Mouse (Mus musculus): ENCODE results near the gene Heg1. TPM values are rescaled to one million over a fixed set of nuclear protein-coding genes. Genes with fewer than 3 reads are reported as not detected.

The Heg1 gene
- total and polyA plus RNA-seq, 3 experiments, result 40.8 to 77.1 (median 67.2) TPM

GRCm38 (mm10) chr16:33660125-33660524 lies 24.0 kb upstream of the Heg1 start:
- Histone ChIP-seq H3K27ac (ENCODE audit: insufficient read depth, low read depth) (no peak overlapping the region), H3K36me3 (replicated peaks in 1 of 2; ENCODE audit: control insufficient read depth in 1 of 2, insufficient read depth in 1 of 2, low read length in 1 of 2) (peaks cover 26 to 65% of the 10 kb centered on the region in 2 experiments), H3K4me1 (ENCODE audit: control insufficient read depth in 1 of 2, insufficient read depth in 2 of 2) (peaks cover 9 to 17% of the 10 kb centered on the region in 2 experiments), H3K4me3 (replicated peaks in 1 of 3; ENCODE audit: low read depth in 2 of 3, low read length in 2 of 3, poor library complexity in 1 of 3) (no peak overlapping the region), H3K79me2 (replicated peaks; ENCODE audit: control insufficient read depth, extremely low read depth, insufficient read depth, poor library complexity, severe bottlenecking) (no peaks in the 10 kb centered on the region), H3K9ac (ENCODE audit: insufficient read depth, low read depth) (no peak overlapping the region), H3K27me3 (replicated peaks) (no peaks in the 10 kb centered on the region), H3K4me2 (ENCODE audit: insufficient read depth, low read depth, poor library complexity, severe bottlenecking) (no peak overlapping the region), H3K9me3 (replicated peaks; ENCODE audit: low read length) (peaks cover 4% of the 10 kb centered on the region)
- no peak for TF ChIP-seq PAX5 (IDR thresholded peaks at IDR 0.05; ENCODE audit: low read length)
- TF ChIP-seq POLR2A (IDR thresholded peaks at IDR 0.05; ENCODE audit: low read depth, low read length), result no peak
- TF ChIP-seq EP300 (IDR thresholded peaks at IDR 0.05; ENCODE audit: low read length), result no peak
- TF ChIP-seq POLR2AphosphoS2 (IDR thresholded peaks at IDR 0.05; ENCODE audit: low read depth, low read length), result no peak
- no peak for TF ChIP-seq CHD2 (IDR thresholded peaks at IDR 0.05; ENCODE audit: low read length)
- no peak for TF ChIP-seq JUN (IDR thresholded peaks at IDR 0.05; ENCODE audit: insufficient read depth, low read depth, low read length)
- TF ChIP-seq MAFK (IDR thresholded peaks at IDR 0.05; ENCODE audit: insufficient replicate concordance, low read length), result no peak
- no peak for TF ChIP-seq MEF2A (IDR thresholded peaks at IDR 0.05; ENCODE audit: borderline replicate concordance, low read depth, low read length)
- in situ Hi-C loops (cut with MboI; ENCODE audit: low pct_ligation_motif_present, low pct_unique_long_range_greater_than_20kb, low sequenced_read_pairs) (no loop called here), dilution Hi-C loops (cut with MboI; ENCODE audit: extremely low pct_ligation_motif_present, extremely low pct_unique_long_range_greater_than_20kb, low sequenced_read_pairs) (no loop called here)
- no peak for DNase-seq (ENCODE audit: extremely low read depth)

- no peak for DNase-seq (ENCODE audit: extremely low read depth)
- Histone ChIP-seq H3K9ac (ENCODE audit: insufficient read depth, low read depth) (no peak overlapping the region), H3K36me3 (replicated peaks in 1 of 2; ENCODE audit: control insufficient read depth in 1 of 2, insufficient read depth in 1 of 2, low read length in 1 of 2) (peaks cover 25 to 64% of the 10 kb centered on the region in 2 experiments), H3K4me2 (ENCODE audit: insufficient read depth, low read depth, poor library complexity, severe bottlenecking) (no peak overlapping the region), H3K27me3 (replicated peaks) (no peaks in the 10 kb centered on the region), H3K4me3 (replicated peaks in 1 of 3; ENCODE audit: low read depth in 2 of 3, low read length in 2 of 3, poor library complexity in 1 of 3) (no peak overlapping the region), H3K9me3 (replicated peaks; ENCODE audit: low read length) (peaks cover 4% of the 10 kb centered on the region), H3K4me1 (ENCODE audit: control insufficient read depth in 1 of 2, insufficient read depth in 2 of 2) (peaks cover 11 to 17% of the 10 kb centered on the region in 2 experiments), H3K79me2 (replicated peaks; ENCODE audit: control insufficient read depth, extremely low read depth, insufficient read depth, poor library complexity, severe bottlenecking) (no peaks in the 10 kb centered on the region), H3K27ac (ENCODE audit: insufficient read depth, low read depth) (no peak overlapping the region)
- dilution Hi-C loops (cut with MboI; ENCODE audit: extremely low pct_ligation_motif_present, extremely low pct_unique_long_range_greater_than_20kb, low sequenced_read_pairs), result no loop called here
- in situ Hi-C loops (cut with MboI; ENCODE audit: low pct_ligation_motif_present, low pct_unique_long_range_greater_than_20kb, low sequenced_read_pairs), result no loop called here
- TF ChIP-seq MEF2A (IDR thresholded peaks at IDR 0.05; ENCODE audit: borderline replicate concordance, low read depth, low read length) (no peak), UBTF (IDR thresholded peaks at IDR 0.05; ENCODE audit: low read depth, low read length) (no peak), CHD1 (IDR thresholded peaks at IDR 0.05; ENCODE audit: low read depth, low read length) (no peak), ETS1 (conservative IDR thresholded peaks at IDR 0.05; ENCODE audit: low read depth, low read length) (no peak), USF2 (conservative IDR thresholded peaks at IDR 0.05; ENCODE audit: low read depth, low read length) (no peak), JUN (IDR thresholded peaks at IDR 0.05; ENCODE audit: insufficient read depth, low read depth, low read length) (no peak)
Observed at GRCm38 (mm10) chr16:33662841-33663240, 21.3 kb upstream of the Heg1 start.

- H3K79me2 ChIP-seq (replicated peaks; ENCODE audit: control insufficient read depth, extremely low read depth, insufficient read depth, poor library complexity, severe bottlenecking), result no peaks in the 10 kb centered on the region
- H3K27me3 ChIP-seq (replicated peaks), result no peaks in the 10 kb centered on the region
- TF ChIP-seq POLR2AphosphoS2 (IDR thresholded peaks at IDR 0.05; ENCODE audit: low read depth, low read length), result no peak
- TF ChIP-seq ZC3H11A (IDR thresholded peaks at IDR 0.05; ENCODE audit: low read depth, low read length), result no peak
- no peak for TF ChIP-seq JUN (IDR thresholded peaks at IDR 0.05; ENCODE audit: insufficient read depth, low read depth, low read length)
- no peak for TF ChIP-seq UBTF (IDR thresholded peaks at IDR 0.05; ENCODE audit: low read depth, low read length)
- no peak for TF ChIP-seq MAX (IDR thresholded peaks at IDR 0.05; ENCODE audit: low read length)
- no peak for TF ChIP-seq USF2 (conservative IDR thresholded peaks at IDR 0.05; ENCODE audit: low read depth, low read length)
- TF ChIP-seq BHLHE40 (IDR thresholded peaks at IDR 0.05; ENCODE audit: low read depth, low read length), result no peak
- TF ChIP-seq SIN3A (IDR thresholded peaks at IDR 0.05; ENCODE audit: low read length), result no peak
- no peak for TF ChIP-seq ZNF384 (IDR thresholded peaks at IDR 0.05; ENCODE audit: low read depth, low read length)
- TF ChIP-seq NELFE (IDR thresholded peaks at IDR 0.05; ENCODE audit: low read depth, low read length), result no peak
- TF ChIP-seq ZMIZ1 (IDR thresholded peaks at IDR 0.05; ENCODE audit: low read depth, low read length), result no peak
- TF ChIP-seq EP300 (IDR thresholded peaks at IDR 0.05; ENCODE audit: low read length), result no peak
- TF ChIP-seq SMC3 (IDR thresholded peaks at IDR 0.05; ENCODE audit: low read depth, low read length), result no peak
- no peak for TF ChIP-seq CHD1 (IDR thresholded peaks at IDR 0.05; ENCODE audit: low read depth, low read length)
- no peak for TF ChIP-seq RCOR1 (conservative IDR thresholded peaks at IDR 0.05; ENCODE audit: low read depth, low read length)
- TF ChIP-seq ETS1 (conservative IDR thresholded peaks at IDR 0.05; ENCODE audit: low read depth, low read length), result no peak
- no peak overlapping the region for H3K4me3 ChIP-seq (replicated peaks in 1 of 3; ENCODE audit: low read depth in 2 of 3, low read length in 2 of 3, poor library complexity in 1 of 3)
- peaks cover 18 to 42% of the 10 kb centered on the region in 2 experiments for H3K36me3 ChIP-seq (replicated peaks in 1 of 2; ENCODE audit: control insufficient read depth in 1 of 2, insufficient read depth in 1 of 2, low read length in 1 of 2)
- no peak overlapping the region for H3K9ac ChIP-seq (ENCODE audit: insufficient read depth, low read depth)
- peaks cover 0 to 2% of the 10 kb centered on the region in 2 experiments; a peak in 1 of 4 replicates for H3K4me1 ChIP-seq (ENCODE audit: control insufficient read depth in 1 of 2, insufficient read depth in 2 of 2)
- in situ Hi-C loops (cut with MboI; ENCODE audit: low pct_ligation_motif_present, low pct_unique_long_range_greater_than_20kb, low sequenced_read_pairs), result no loop called here
- H3K9me3 ChIP-seq (replicated peaks; ENCODE audit: low read length), result peaks cover 4% of the 10 kb centered on the region
- dilution Hi-C loops (cut with MboI; ENCODE audit: extremely low pct_ligation_motif_present, extremely low pct_unique_long_range_greater_than_20kb, low sequenced_read_pairs), result no loop called here
- no peak overlapping the region for H3K4me2 ChIP-seq (ENCODE audit: insufficient read depth, low read depth, poor library complexity, severe bottlenecking)
- DNase-seq (ENCODE audit: extremely low read depth), result no peak
- H3K27ac ChIP-seq (ENCODE audit: insufficient read depth, low read depth), result no peak overlapping the region
Observed at GRCm38 (mm10) chr16:33666226-33666625, 17.9 kb upstream of the Heg1 start.

All from CH12.LX (cell line).